Mouse (Mus musculus) ES-E14 (cell line): Measurements from ENCODE around the gene Siae. TPM values are rescaled to one million over a fixed set of nuclear protein-coding genes. Genes with fewer than 3 reads are reported as not detected.

Source experiments
- DNase-seq: peaks from one replicate; pipeline ENCODE4 v3.0.0-alpha.2; 2013; ENCODE audit warnings: low read depth, low spot score
- H3K27ac ChIP-seq: 2 replicates; pipeline ENCODE4 v1.5.1; 2012; ENCODE audit warnings: low read depth, mild to moderate bottlenecking, low read length, moderate library complexity, mixed read lengths; ENCODE audit not compliant: poor library complexity, insufficient read depth, severe bottlenecking
- H3K36me3 ChIP-seq: 2 replicates; pipeline ENCODE4 v1.6.1; 2012; ENCODE audit warnings: mild to moderate bottlenecking, low read length, moderate library complexity, mixed read lengths; ENCODE audit not compliant: control insufficient read depth, poor library complexity, insufficient read depth, severe bottlenecking
- H3K4me1 ChIP-seq, 2 experiments: fragments of 150-350 bp in 1 of 2; sonication (generic) in 1 of 2; 2 replicates each; pipeline ENCODE4 v1.6.1; 2012; ENCODE audit warnings: low read length in 2 of 2, mild to moderate bottlenecking in 1 of 2, mixed read lengths in 1 of 2; ENCODE audit not compliant: control insufficient read depth in 2 of 2, insufficient read depth in 2 of 2, poor library complexity in 1 of 2
- H3K4me3 ChIP-seq, 2 experiments: fragments of 150-350 bp in 1 of 2; sonication (generic) in 1 of 2; 2 replicates each; pipeline ENCODE4 v1.5.1; 2012; ENCODE audit warnings: low read length in 2 of 2, low read depth in 1 of 2, mild to moderate bottlenecking in 1 of 2, mixed read lengths in 1 of 2; ENCODE audit not compliant: insufficient read depth in 1 of 2, poor library complexity in 1 of 2, severe bottlenecking in 1 of 2
- H3K9ac ChIP-seq: 2 replicates; pipeline ENCODE4 v1.6.1; 2012; ENCODE audit warnings: low read depth, mild to moderate bottlenecking, low read length, mixed read lengths; ENCODE audit not compliant: poor library complexity, insufficient read depth, severe bottlenecking
- H3K9me3 ChIP-seq: fragments of 150-350 bp; sonication (generic); 2 replicates; pipeline ENCODE4 v1.6.1; 2012; ENCODE audit warnings: low read depth, mild to moderate bottlenecking, low read length; ENCODE audit not compliant: control insufficient read depth, insufficient read depth
- CHD2 ChIP-seq: IDR thresholded peaks from 2 replicates; pipeline ENCODE4 v1.6.1; 2014; ENCODE audit warnings: mild to moderate bottlenecking, low read depth, low read length, inconsistent platforms
- HCFC1 ChIP-seq: IDR thresholded peaks from 2 replicates; pipeline ENCODE4 v1.6.1; 2012; ENCODE audit warnings: low read length, inconsistent platforms, borderline replicate concordance; ENCODE audit not compliant: insufficient read depth
- MAFK ChIP-seq: IDR thresholded peaks from 2 replicates; pipeline ENCODE4 v1.6.1; 2014; ENCODE audit warnings: mild to moderate bottlenecking, low read depth, low read length, inconsistent platforms; ENCODE audit not compliant: insufficient read depth
- ZC3H11A ChIP-seq: IDR thresholded peaks from 2 replicates; pipeline ENCODE4 v1.6.1; 2012; ENCODE audit warnings: low read depth, mild to moderate bottlenecking, inconsistent platforms, low read length, borderline replicate concordance
- ZNF384 ChIP-seq: IDR thresholded peaks from 2 replicates; pipeline ENCODE4 v1.6.1; 2012; ENCODE audit warnings: low read depth, low read length, inconsistent platforms
- in situ Hi-C, 2 experiments: fragments of 600-800 bp; cut with MboI; formaldehyde crosslinking; loops; one replicate each; pipeline ENCODE4 v1.15.1; 2025; ENCODE audit warnings: low sequenced_read_pairs in 2 of 2, inconsistent platforms in 1 of 2; ENCODE audit not compliant: unreplicated experiment in 2 of 2
- total RNA-seq: library from RNA; depleted of rRNA; stranded (reverse); fragments of 300-350 nt; gene quantifications from 2 replicates; pipeline ENCODE4 v1.2.3, GENCODE M21; 2012

Gene Siae
- total RNA-seq, 1 experiment = 8.5 TPM

DNA sequence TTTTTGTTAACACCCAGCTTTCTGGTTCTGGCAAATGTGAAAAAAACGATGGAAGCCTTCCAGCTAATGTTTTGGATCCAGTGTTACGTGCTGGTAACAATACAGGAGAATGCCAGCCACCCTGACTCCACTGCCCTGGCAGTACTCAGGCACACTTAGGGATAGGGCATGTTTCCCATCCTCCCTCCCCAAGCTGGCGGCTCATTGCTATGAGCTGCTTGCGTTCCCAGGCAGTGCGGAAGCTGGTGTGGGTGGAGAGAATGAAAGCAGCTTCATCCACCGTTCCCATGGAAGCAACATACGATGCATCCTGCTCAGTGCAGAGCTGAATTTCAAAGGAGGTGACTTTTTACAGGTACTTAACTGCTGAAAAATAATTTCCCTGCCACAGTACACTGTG, 70.1 kb downstream of the Siae start:
- Histone ChIP-seq H3K36me3 (no peaks in the 10 kb centered on the region), H3K4me1 (peaks cover 0 to 18% of the 10 kb centered on the region in 2 experiments; a peak in 2 of 4 replicates), H3K4me3 (no peak overlapping the region), H3K9ac (no peak overlapping the region), H3K27ac (no peak overlapping the region), H3K9me3 (no peaks in the 10 kb centered on the region)
- DNase-seq = no peak
- in situ Hi-C loops = no loop called here
- TF ChIP-seq ZNF384 (no peak), HCFC1 (no peak), CHD2 (no peak), ZC3H11A (no peak), MAFK (no peak)

GRCm38 (mm10) chr9:37626103-37626567, 70.6 kb downstream of the Siae start:
- H3K9ac ChIP-seq = no peak overlapping the region
- no peak for DNase-seq
- H3K4me3 ChIP-seq = no peak overlapping the region
- no peak overlapping the region for H3K27ac ChIP-seq
- peaks cover 0 to 18% of the 10 kb centered on the region in 2 experiments; a peak in 2 of 4 replicates for H3K4me1 ChIP-seq
- no peaks in the 10 kb centered on the region for H3K36me3 ChIP-seq
- no peaks in the 10 kb centered on the region for H3K9me3 ChIP-seq
- TF ChIP-seq HCFC1 = no peak
- TF ChIP-seq MAFK = no peak
- no peak for TF ChIP-seq ZNF384
- TF ChIP-seq CHD2 = no peak
- no peak for TF ChIP-seq ZC3H11A
- in situ Hi-C loops = no loop called here

DNA sequence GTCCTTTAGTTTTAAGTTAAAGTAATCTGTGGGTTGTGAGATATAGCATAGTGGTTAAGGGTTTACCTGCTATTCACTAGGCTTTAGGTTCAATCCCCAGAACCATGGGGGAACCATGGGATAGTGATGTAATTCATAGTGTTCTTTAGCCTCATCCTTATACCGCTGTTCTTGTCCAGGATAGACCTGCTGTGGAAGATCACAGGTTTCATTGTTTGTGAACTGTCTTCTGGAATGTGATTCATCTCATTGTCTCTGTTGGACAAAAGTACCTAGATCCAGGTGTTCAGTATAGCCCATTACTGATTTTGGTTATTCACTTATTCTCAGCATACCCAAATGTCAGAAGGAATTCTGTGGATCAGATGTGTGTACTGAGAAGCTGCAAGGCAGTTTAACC, 71.8 kb downstream of the Siae start:
- in situ Hi-C loops = no loop called here
- no peak for TF ChIP-seq ZC3H11A
- no peak for TF ChIP-seq MAFK
- TF ChIP-seq ZNF384 = no peak
- TF ChIP-seq HCFC1 = no peak
- no peak for TF ChIP-seq CHD2
- no peak overlapping the region for H3K27ac ChIP-seq
- no peak for DNase-seq
- no peak overlapping the region for H3K9ac ChIP-seq
- peaks cover 0 to 18% of the 10 kb centered on the region in 2 experiments; a peak in 2 of 4 replicates for H3K4me1 ChIP-seq
- no peak overlapping the region for H3K4me3 ChIP-seq
- no peaks in the 10 kb centered on the region for H3K9me3 ChIP-seq
- H3K36me3 ChIP-seq = no peaks in the 10 kb centered on the region

DNA sequence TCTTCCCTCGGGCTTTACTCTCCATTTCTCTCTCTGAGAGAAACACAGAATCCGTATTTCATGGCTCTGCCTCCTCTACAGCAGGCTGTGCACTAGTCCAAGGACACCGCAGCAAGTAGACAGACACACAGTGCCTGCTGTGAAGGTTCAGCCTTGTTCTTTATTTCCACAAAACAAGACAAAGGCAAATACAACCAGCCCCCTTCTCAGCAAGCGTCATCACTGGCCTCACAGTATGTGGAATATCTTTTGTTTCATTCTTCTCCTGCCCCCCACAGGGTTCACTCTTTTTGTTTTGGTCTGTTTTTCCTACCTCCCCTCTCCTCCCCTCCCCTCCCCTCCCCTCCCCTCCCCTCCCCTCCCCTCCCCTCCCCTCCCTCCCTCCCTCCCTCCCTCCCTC, 73.1 kb downstream of the Siae start:
- H3K36me3 ChIP-seq = no peaks in the 10 kb centered on the region
- H3K9me3 ChIP-seq = no peaks in the 10 kb centered on the region
- H3K4me1 ChIP-seq = peaks cover 0 to 18% of the 10 kb centered on the region in 2 experiments; a peak in 2 of 4 replicates
- H3K4me3 ChIP-seq = no peak overlapping the region
- in situ Hi-C loops = no loop called here
- no peak for TF ChIP-seq MAFK
- TF ChIP-seq CHD2 = no peak
- TF ChIP-seq HCFC1 = no peak
- TF ChIP-seq ZC3H11A = no peak
- TF ChIP-seq ZNF384 = no peak
- H3K27ac ChIP-seq = no peak overlapping the region; the same call in 1 of the 2 replicates
- no peak overlapping the region for H3K9ac ChIP-seq
- no peak for DNase-seq

- no peaks in the 10 kb centered on the region for H3K36me3 ChIP-seq
- H3K4me1 ChIP-seq = peaks cover 0 to 18% of the 10 kb centered on the region in 2 experiments; a peak in 2 of 4 replicates
- in situ Hi-C loops = no loop called here
- no peak for DNase-seq
- no peaks in the 10 kb centered on the region for H3K9me3 ChIP-seq
- TF ChIP-seq CHD2 (no peak), HCFC1 (no peak)
- H3K27ac ChIP-seq = no peak overlapping the region
- no peak overlapping the region for H3K4me3 ChIP-seq
- H3K9ac ChIP-seq = no peak overlapping the region
Observed at GRCm38 (mm10) chr9:37629941-37630340, 74.4 kb downstream of the Siae start.
